Mouse (Mus musculus) adrenal gland, postnatal 10 days (tissue): Measurements from ENCODE around the gene Sorl1. TPM values are rescaled to one million over a fixed set of nuclear protein-coding genes. Genes with fewer than 3 reads are reported as not detected.

Experiments
- DNase-seq: peaks from one replicate; pipeline ENCODE4 v3.0.0; 2021; ENCODE audit warnings: mixed read lengths
- total RNA-seq, 2 experiments: library from RNA; stranded (reverse); gene quantifications; 2 replicates each; pipeline ENCODE4 v1.2.3; 2021

Gene Sorl1
- total RNA-seq, 2 experiments from 2014 or later, result 10.4 to 17.5 TPM

DNA sequence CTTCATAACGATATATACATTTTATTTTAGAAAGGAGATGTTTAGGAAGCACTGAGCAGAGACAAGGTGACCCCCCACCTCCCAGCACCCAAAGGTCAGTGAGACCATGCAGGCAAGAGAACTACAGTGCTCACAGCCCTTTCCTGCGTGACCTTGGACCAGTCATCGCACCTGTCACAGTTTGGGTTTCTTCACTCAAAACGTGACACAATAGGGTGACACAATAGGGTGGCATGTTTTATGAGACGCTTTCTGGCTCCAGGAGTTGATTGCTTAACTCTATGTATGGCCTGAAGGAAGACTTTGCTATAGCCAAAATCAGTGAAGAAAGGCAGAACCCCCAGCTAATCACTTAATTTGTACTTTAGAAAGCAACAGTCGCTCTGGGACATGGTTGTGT, 1.7 kb downstream of the Sorl1 start:
- no peak for DNase-seq

DNA sequence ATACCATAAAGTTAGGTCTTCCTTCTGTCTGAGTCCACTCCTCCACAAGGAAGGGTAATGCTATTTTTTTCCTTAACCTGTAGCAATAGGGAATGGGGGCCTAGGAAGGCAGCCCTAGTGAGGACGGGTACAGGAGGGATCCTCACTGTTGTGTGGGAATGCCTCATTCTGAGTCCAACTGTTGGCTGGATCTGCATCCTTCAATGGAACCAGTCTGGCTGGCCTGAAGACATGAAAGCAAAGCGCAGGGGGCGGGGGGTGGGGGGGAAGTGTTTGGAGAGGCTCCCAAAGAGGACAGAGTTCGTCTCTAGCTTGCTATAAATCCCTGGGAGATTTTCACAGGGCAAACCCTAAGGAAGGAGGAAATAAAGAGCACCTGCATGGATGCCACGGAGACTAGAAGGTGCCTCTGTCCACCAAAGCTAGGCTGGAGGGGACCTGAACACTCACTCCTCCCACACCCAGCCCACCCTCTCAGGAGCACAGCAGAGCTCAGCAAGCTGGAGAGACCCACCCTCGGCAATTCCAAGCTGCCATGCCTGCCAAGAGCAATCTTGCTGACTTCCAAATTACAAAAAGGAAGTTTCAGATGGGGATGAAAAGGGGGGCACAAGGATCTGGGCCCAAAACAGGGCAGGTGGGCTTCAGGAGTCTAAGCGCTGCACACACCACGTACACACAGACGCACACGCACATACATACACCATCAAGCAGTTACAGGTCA, 2.3 kb downstream of the Sorl1 start:
- DNase-seq, result no peak

GRCm38 (mm10) chr9:42116418-42117056, 7.6 kb downstream of the Sorl1 start:
- DNase-seq, result no peak

DNA sequence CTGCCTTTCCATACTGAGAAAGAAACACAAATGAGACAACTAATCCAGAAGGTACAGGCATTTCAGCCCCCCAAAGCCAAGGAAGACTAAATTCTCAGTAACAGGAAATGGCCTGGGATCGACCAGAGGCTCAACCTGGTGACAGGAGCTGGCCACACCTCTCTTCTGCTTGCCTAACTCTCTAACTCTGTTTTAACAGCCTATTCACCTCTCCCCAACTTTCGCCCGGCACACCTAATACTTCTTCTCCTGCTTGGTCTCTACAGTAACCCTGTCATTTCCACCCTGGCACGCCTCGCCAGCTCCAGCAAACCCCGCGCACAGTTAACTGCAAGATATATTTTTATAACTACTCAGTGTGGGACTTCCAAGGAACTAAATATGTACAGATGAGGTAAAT, 9.0 kb downstream of the Sorl1 start:
- DNase-seq, result no peak

DNA sequence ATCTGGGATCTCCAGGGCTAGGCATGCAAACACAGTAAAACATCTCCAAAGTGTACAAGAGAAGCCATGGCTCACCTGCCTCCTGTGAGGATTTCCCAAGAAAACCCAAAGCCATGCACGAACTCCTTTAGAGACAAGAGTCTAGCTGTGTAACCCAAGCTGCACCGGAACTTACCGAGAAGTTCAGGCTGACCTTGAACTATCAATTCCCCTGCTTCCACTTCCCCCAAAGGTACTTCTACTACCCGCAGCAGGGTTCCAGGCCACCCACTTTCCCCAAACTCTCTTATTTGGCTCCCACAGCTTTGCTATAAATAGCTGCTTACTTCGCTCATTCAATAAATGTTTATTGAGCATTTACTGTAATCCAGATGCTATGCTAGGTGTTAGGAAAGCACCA, 10.8 kb downstream of the Sorl1 start:
- DNase-seq, result no peak

- DNase-seq, result no peak
These were observed 11.4 kb downstream of the Sorl1 start for GRCm38 (mm10) chr9:42112691-42113090.

GRCm38 (mm10) chr9:42111256-42111655, 12.8 kb downstream of the Sorl1 start:
- no peak for DNase-seq

- peak; percentile 89 for DNase-seq
These were observed 14.2 kb downstream of the Sorl1 start for GRCm38 (mm10) chr9:42109837-42110451.

- DNase-seq, result no peak
These were observed 15.0 kb downstream of the Sorl1 start for GRCm38 (mm10) chr9:42109131-42109530.

DNA sequence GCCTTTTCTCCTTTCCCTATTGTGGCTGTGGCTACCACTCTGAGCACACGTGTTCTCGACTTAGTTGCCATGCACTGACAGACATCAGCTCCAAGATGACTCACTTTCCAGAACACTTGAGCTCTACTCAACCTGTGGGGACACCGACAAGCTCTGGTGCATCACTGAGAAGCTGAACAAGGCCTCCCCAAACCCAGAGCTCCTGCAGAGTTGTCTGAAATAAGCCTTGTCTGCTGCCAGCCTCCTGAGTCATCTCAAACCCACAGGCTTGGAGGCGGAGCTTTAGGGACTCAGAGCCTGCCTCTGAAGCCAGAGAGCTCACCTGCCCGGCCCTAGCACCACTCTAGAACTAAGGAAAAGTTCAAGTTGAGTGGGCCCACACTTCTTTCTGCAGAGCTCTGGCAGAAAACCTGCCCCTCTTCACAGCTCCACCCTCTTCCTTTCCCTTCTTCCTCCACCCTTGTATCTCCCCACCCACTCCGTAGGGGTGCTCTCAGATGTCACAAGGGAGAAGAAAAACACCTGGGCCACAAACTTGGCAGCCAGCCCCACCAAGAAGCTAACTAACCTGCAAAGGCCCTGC, 15.6 kb downstream of the Sorl1 start:
- peak; percentile 48 for DNase-seq

GRCm38 (mm10) chr9:42107062-42107461, 17.0 kb downstream of the Sorl1 start:
- no peak for DNase-seq

GRCm38 (mm10) chr9:42106305-42106704, 17.8 kb downstream of the Sorl1 start:
- DNase-seq, result no peak

DNA sequence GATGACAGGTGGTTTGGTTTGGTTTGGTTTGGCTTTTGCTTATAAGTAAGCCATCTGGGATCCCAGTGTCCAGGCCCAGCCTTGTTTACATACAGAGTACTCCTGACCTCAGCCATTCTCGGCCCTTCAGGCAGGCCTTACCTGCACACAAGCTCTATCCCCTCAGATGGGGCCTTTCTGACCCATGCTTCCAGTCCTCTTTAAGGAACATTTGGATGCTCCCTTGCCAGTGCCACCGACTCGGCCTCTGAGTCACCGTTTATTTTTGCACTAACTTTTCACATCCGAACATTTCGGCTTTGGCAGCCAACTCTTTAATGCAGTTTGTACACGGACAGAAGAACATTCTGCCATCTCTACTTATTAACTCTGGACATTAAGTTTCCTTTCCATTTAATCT, 20.6 kb downstream of the Sorl1 start:
- DNase-seq, result no peak

DNA sequence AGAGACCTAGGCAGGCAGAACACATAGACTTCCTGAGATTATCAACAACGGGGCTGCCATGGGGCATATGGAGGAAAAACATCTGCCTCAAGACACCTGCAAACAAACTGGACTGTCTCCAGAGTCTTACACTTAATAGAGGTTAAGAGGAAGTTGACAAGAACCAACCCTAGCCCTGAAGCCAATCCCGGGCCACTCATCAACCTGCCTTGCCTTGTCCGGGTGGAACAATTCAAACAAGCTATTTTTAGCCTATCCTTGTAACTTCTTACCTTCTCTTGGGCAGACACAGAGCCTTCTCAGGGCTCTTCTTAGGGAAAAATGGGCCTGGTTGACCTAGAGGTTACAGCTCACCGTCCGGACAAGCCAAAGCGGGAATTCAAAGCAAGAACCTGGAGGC, 22.1 kb downstream of the Sorl1 start:
- DNase-seq, result no peak

DNA sequence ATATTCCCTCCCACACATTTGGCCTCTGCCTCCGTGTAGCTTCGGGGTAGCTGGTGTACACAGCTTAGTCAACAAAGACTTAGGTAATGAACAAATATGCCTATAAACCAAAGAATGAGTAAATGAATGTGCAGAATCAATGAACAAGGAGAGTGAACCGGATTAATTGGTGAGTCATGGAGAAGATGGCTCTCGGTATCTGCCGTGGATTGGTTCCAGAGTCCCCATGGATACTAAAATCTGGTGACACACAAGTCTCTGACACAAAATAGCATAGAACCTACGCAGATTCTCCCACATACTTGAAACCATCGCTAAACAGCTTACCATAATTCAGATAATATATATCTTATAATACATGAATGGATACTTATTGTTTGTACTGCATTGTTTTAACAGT, 22.8 kb downstream of the Sorl1 start:
- DNase-seq, result no peak

DNA sequence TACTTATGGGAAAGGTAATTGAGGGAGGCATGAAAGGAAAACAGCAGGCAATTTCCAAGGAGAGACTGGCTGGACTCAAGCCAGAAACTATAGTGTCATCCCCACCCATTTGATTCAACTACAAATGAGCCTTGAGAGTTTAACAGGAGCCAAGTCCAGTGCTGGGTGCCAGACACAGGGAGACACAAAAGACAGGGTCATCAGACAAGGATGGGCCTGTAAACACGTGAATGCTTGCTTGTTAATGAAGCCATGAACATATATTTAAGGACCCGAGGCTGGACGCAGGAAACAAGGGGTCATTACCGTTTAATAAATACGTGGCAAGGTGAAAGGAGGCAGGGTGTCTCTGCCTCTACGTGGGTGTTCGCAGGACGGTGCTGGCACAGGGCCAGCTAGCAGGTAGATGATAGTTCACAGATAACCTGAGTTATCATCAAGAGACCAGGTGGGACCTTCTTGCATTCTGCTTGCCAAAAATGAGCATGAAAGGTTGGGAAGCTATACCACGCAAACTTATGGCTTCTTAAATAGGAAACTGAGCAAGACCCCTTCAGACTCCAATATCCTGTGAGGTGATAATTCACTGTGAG, 23.4 kb downstream of the Sorl1 start:
- peak; percentile 25 for DNase-seq

GRCm38 (mm10) chr9:42098474-42099121, 25.5 kb downstream of the Sorl1 start:
- no peak for DNase-seq

GRCm38 (mm10) chr9:42097731-42098473, 26.2 kb downstream of the Sorl1 start:
- DNase-seq, result no peak

DNA sequence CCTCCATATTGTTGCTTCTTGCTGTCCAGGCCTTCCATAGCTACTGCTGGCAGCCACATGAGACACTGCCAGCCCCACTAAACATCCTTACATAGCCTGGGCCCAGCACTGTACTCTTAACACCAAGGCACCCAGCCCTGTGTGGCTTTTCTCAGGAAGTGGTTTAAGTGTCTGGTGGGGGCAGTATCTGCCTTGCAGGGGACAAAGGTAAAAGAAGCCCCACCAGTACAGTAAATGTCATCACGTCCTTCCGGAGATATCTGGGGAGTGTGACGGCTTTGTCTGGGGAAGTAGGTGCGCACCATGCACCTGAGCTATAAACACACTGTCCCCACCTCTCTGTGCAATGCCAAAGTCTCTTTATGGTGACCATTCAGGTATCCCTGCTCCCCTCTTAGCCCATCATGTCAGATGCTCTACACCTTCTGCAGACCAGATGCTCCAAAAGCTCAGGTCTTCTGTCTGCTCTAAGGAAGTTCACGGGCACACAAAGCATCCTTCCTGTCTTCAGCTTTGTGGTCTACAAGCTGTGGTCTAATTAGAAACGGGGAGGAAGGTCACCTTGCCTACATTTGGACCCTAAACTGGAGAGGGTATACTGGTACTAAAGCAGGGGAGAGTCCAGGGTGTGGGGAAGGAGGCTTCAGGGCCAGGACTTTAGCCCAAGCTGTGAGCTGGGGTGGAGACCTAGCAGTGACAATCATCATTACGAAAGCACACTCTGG, 26.9 kb downstream of the Sorl1 start:
- DNase-seq, result no peak

DNA sequence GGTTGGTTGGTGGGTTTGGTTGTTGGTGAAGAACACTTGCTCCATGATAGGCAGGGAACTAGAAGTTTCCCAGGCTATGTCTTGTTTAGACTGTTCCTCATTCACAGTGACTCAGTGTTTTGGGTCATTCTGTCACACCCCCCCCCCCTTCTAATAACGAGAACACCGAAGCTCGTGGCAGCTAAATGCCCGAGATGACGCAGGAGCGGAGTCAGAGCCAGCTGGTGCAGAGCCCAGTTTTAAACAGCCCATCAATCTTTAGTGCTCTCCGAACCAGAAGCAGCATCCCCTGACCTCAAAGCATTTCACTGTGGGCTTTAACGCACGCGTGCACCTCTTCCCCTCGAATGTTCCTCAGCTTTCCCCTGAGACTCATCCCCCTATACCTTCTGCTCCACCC, 29.3 kb downstream of the Sorl1 start:
- peak; percentile 87 for DNase-seq

DNA sequence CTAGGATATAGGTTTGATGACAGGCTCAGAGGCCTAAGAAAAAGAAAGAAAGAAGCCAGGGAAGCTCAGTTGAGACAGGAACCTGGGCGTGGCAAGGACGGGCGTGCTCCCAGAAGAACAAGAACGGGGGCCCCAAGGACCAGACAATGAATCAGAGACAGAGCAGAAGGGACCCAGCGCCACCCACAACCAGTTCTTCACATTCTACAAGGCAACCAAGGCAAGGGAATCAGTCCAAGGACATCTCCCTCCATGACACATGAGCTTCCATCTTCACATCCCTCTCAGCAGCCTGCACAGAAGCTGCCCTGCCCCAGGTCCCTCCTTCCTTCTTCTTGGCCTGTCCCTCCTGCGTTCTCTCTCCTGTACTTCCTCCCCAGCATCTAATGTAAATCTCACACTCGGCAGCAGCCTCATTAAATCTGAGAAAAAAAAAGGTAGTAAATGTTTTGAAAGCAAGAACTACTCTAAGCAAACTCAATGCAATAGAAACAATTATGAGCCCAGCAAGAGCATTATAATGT, 30.0 kb downstream of the Sorl1 start:
- DNase-seq, result peak; percentile 45
